In the genomic region with DNA sequence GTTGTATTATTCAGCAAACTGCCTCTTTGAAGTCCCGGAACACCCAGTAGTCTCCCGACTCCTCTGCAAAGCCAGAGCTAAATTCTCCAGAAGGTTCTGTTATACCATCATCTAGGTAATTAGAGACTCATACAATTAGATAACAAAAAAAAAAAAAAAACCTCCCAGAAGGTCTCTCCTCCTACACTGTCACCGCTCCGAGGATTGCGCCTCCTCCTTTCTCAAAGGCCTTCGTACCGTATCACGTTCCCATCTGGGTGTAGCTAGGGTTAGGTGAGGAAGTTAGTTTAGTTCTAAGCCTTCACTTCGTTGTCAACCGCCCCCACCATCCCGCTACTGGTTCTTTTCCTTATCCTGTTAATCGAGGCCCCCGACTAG, we compare ENCODE assay signal across 8 mouse cellular contexts. TPM values are rescaled to one million over a fixed set of nuclear protein-coding genes. Genes with fewer than 3 reads are reported as not detected.
DNase-seq lines count a peak whose midpoint lies in the region; ATAC-seq and TF ChIP-seq lines count a peak whose summit lies in the region.

No protein-coding gene starts in this region.

- peak overlapping the region; percentile 74 for H3K4me2 ChIP-seq in kidney, embryonic 14.5 days (replicated peaks; ENCODE audit: low read depth, low read length)
- H3K4me2 ChIP-seq in hindbrain, postnatal 0 days (ENCODE audit: low read depth, low read length): peak overlapping the region; percentile 72
- peak overlapping the region; percentile 66 for H3K4me2 ChIP-seq in midbrain, embryonic 15.5 days

- peak overlapping the region; percentile 42 for H3K9ac ChIP-seq in kidney, embryonic 14.5 days (ENCODE audit: low read depth, low read length)
- peak overlapping the region; percentile 75 for H3K9ac ChIP-seq in hindbrain, postnatal 0 days (replicated peaks; ENCODE audit: low read length)
- H3K9ac ChIP-seq in midbrain, embryonic 15.5 days: peak overlapping the region; percentile 44

- no peaks in the 10 kb centered on the region for H3K9me3 ChIP-seq in kidney, embryonic 14.5 days (ENCODE audit: control insufficient read depth, low read length)
- no peaks in the 10 kb centered on the region for H3K9me3 ChIP-seq in hindbrain, postnatal 0 days (ENCODE audit: low read length)
- H3K9me3 ChIP-seq in midbrain, embryonic 15.5 days: no peaks in the 10 kb centered on the region

- peaks cover 29% of the 10 kb centered on the region for H3K36me3 ChIP-seq in kidney, embryonic 14.5 days (ENCODE audit: control insufficient read depth, insufficient read depth, low read length)
- H3K36me3 ChIP-seq in hindbrain, postnatal 0 days (ENCODE audit: insufficient read depth, low read length): peaks cover 20% of the 10 kb centered on the region; the same call in 1 of the 2 replicates
- peaks cover 20% of the 10 kb centered on the region for H3K36me3 ChIP-seq in midbrain, embryonic 15.5 days (replicated peaks)

- 6% methylated on average over 13 of the region's 13 CpGs for WGBS in kidney, embryonic 14.5 days
- 5% methylated on average over 13 of the region's 13 CpGs for WGBS in hindbrain, postnatal 0 days
- WGBS in midbrain, embryonic 15.5 days: 8% methylated on average over 13 of the region's 13 CpGs

- H3K27me3 ChIP-seq in kidney, embryonic 14.5 days (ENCODE audit: control insufficient read depth, insufficient read depth, low read length): no peaks in the 10 kb centered on the region
- no peaks in the 10 kb centered on the region for H3K27me3 ChIP-seq in hindbrain, postnatal 0 days (ENCODE audit: insufficient read depth, low read length)
- H3K27me3 ChIP-seq in midbrain, embryonic 15.5 days (replicated peaks): no peaks in the 10 kb centered on the region

- peaks cover 7% of the 10 kb centered on the region; the same call in 1 of the 2 replicates for H3K4me1 ChIP-seq in kidney, embryonic 14.5 days (ENCODE audit: control insufficient read depth, insufficient read depth, low read length)
- peaks cover 4% of the 10 kb centered on the region; the same call in 1 of the 2 replicates for H3K4me1 ChIP-seq in hindbrain, postnatal 0 days (ENCODE audit: insufficient read depth, low read length)
- H3K4me1 ChIP-seq in midbrain, embryonic 15.5 days: peaks cover 21% of the 10 kb centered on the region

- H3K27ac ChIP-seq in kidney, embryonic 14.5 days (ENCODE audit: low read depth, low read length): peak overlapping the region; percentile 92; the same call in 1 of the 2 replicates
- peak overlapping the region; percentile 98; the same call in 1 of the 2 replicates for H3K27ac ChIP-seq in hindbrain, postnatal 0 days
- H3K27ac ChIP-seq in midbrain, embryonic 15.5 days: peak overlapping the region; percentile 98

- TF ChIP-seq CTCF in hindbrain, postnatal 0 days (IDR thresholded peaks at IDR 0.05; ENCODE audit: low read depth): no peak

- DNase-seq in kidney, adult 18-20 months: no peak
- DNase-seq in hindbrain, postnatal 0 days (ENCODE audit: low spot score): no peak
- DNase-seq in right cerebral cortex, postnatal 10 days (ENCODE audit: low spot score in 2 of 2): no peak
- DNase-seq in natural killer cell, adult 2 months (ENCODE audit: low spot score in 2 of 2): no peak
- DNase-seq in embryo, embryonic 10 days (ENCODE audit: low spot score): no peak

- peak; percentile 47 for ATAC-seq in kidney, embryonic 14.5 days (ENCODE audit: low FRiP score, low TSS enrichment)
- ATAC-seq in common myeloid progenitor, adult 5-6 weeks (replicated peaks; ENCODE audit: low read depth, poor library complexity, severe bottlenecking): peak; percentile 61
- ATAC-seq in hindbrain, postnatal 0 days: peak; percentile 21; the same call in 1 of the 2 replicates
- peak; percentile 74 for ATAC-seq in midbrain, embryonic 15.5 days (replicated peaks)

- H3K4me3 ChIP-seq in kidney, embryonic 14.5 days (ENCODE audit: low read length): peak overlapping the region; percentile 45
- peak overlapping the region; percentile 63 for H3K4me3 ChIP-seq in hindbrain, postnatal 0 days (ENCODE audit: low read length)
- H3K4me3 ChIP-seq in midbrain, embryonic 15.5 days: peak overlapping the region; percentile 88

RNA-seq across cellular contexts. Expression of gene Rnf6, which starts 0.9 kb away (rescaled TPM):
- 29.5 and 38.2 TPM in 2 replicates for polyA plus RNA-seq in kidney, embryonic 14.5 days (2014; fragmentation: Nextera tagmentation; extraction: Ambion mirVana)
- 44.5 and 52.1 TPM in 2 replicates for total RNA-seq in common myeloid progenitor, adult 5-6 weeks (2017)
- total RNA-seq in hindbrain, postnatal 0 days (2014; rRNA removed): 5.5 and 14.6 TPM in 2 replicates
- polyA plus RNA-seq in hindbrain, postnatal 0 days (2015; fragmentation: Nextera tagmentation; extraction: Ambion mirVana): 27.9 and 28.3 TPM in 2 replicates
- polyA plus RNA-seq in midbrain, embryonic 15.5 days (2015; fragmentation: Nextera tagmentation; extraction: Ambion mirVana): 28.7 and 33.6 TPM in 2 replicates

RNA-seq across cellular contexts. Expression of gene Cdk8, which starts 10.5 kb away (rescaled TPM):
- 30.7 and 35.0 TPM in 2 replicates for polyA plus RNA-seq in kidney, embryonic 14.5 days (2014; fragmentation: Nextera tagmentation; extraction: Ambion mirVana)
- 44.0 and 46.9 TPM in 2 replicates for total RNA-seq in common myeloid progenitor, adult 5-6 weeks (2017)
- 33.8 and 36.0 TPM in 2 replicates for total RNA-seq in hindbrain, postnatal 0 days (2014; rRNA removed)
- polyA plus RNA-seq in hindbrain, postnatal 0 days (2015; fragmentation: Nextera tagmentation; extraction: Ambion mirVana): 13.2 and 14.4 TPM in 2 replicates
- polyA plus RNA-seq in midbrain, embryonic 15.5 days (2015; fragmentation: Nextera tagmentation; extraction: Ambion mirVana): 19.5 and 21.2 TPM in 2 replicates

RNA-seq across cellular contexts. Expression of gene 1700001J03Rik, which starts 35.4 kb away (rescaled TPM):
- 1.1 TPM in 1 of 2 replicates, not detected in the other for polyA plus RNA-seq in kidney, embryonic 14.5 days (2014; fragmentation: Nextera tagmentation; extraction: Ambion mirVana)
- not detected in 2 replicates for total RNA-seq in common myeloid progenitor, adult 5-6 weeks (2017)
- not detected in 2 replicates for total RNA-seq in hindbrain, postnatal 0 days (2014; rRNA removed)
- not detected in 2 replicates for polyA plus RNA-seq in hindbrain, postnatal 0 days (2015; fragmentation: Nextera tagmentation; extraction: Ambion mirVana)
- polyA plus RNA-seq in midbrain, embryonic 15.5 days (2015; fragmentation: Nextera tagmentation; extraction: Ambion mirVana): 0.41 TPM in 1 of 2 replicates, not detected in the other

RNA-seq across cellular contexts. Expression of gene Gm6309, which starts 50.0 kb away (rescaled TPM):
- polyA plus RNA-seq in kidney, embryonic 14.5 days (2014; fragmentation: Nextera tagmentation; extraction: Ambion mirVana): not detected in 2 replicates
- total RNA-seq in common myeloid progenitor, adult 5-6 weeks (2017): not detected in 2 replicates
- total RNA-seq in hindbrain, postnatal 0 days (2014; rRNA removed): not detected in 2 replicates
- polyA plus RNA-seq in hindbrain, postnatal 0 days (2015; fragmentation: Nextera tagmentation; extraction: Ambion mirVana): not detected in 2 replicates
- not detected in 2 replicates for polyA plus RNA-seq in midbrain, embryonic 15.5 days (2015; fragmentation: Nextera tagmentation; extraction: Ambion mirVana)

Comparison
In these comparisons a context has a peak if more than half of its experiments do, and no peak if none do; other contexts are left out.
1. ATAC-seq: peak in every context shown above with its lines; median percentile 74 in midbrain, embryonic 15.5 days; 61 in common myeloid progenitor, adult 5-6 weeks; 47 in kidney, embryonic 14.5 days; 21 in hindbrain, postnatal 0 days.